Comparison of ENCODE assay signal across 25 mouse cellular contexts in genomic region chr19:7790571-7790970, GRCm38 (mm10). TPM values are rescaled to one million over a fixed set of nuclear protein-coding genes. Genes with fewer than 3 reads are reported as not detected.
"Had no signal": no experiment of that assay in that cellular context is flagged by ENCODE, and none has a peak within 500 bp of the region (broad histone marks: within the 10 kb centered on the region; RNA-seq: fewer than 3 reads in every experiment).

No protein-coding gene starts in this region.

- H3K4me2 ChIP-seq: neural tube, embryonic 13.5 days; neural tube, embryonic 15.5 days; stomach, embryonic 15.5 days had no signal

- H3K27me3 ChIP-seq: neural tube, embryonic 13.5 days; neural tube, embryonic 15.5 days; stomach, embryonic 15.5 days had no signal

- H3K4me1 ChIP-seq: neural tube, embryonic 13.5 days; neural tube, embryonic 15.5 days; stomach, embryonic 15.5 days had no signal

- H3K27ac ChIP-seq: neural tube, embryonic 13.5 days; neural tube, embryonic 15.5 days; stomach, embryonic 15.5 days; stomach, postnatal 0 days had no signal

- DNase-seq: retina, postnatal 1 day; right cerebral cortex, adult 18-20 months; right cerebral cortex, postnatal 14 days; right cerebral cortex, postnatal 25 days; right cerebral cortex, postnatal 4 days; spleen, adult 18-20 months; thymus, adult 18-20 months; thymus, adult 2 months; thymus, postnatal 14 days; thymus, postnatal 25 days; thymus, postnatal 36 days; thymus, postnatal 4 days had no signal

- H3K36me3 ChIP-seq: neural tube, embryonic 13.5 days; neural tube, embryonic 15.5 days; stomach, embryonic 15.5 days had no signal

- H3K4me3 ChIP-seq: neural tube, embryonic 13.5 days; neural tube, embryonic 15.5 days; stomach, embryonic 15.5 days had no signal

- H3K9ac ChIP-seq: neural tube, embryonic 13.5 days; neural tube, embryonic 15.5 days; stomach, embryonic 15.5 days had no signal

- H3K9me3 ChIP-seq: neural tube, embryonic 15.5 days; stomach, embryonic 15.5 days had no signal

RNA-seq across cellular contexts. Expression of gene Slc22a26, which starts 11.9 kb away (rescaled TPM):
- total RNA-seq: neutrophil, adult 5-6 weeks had no signal
- polyA plus RNA-seq: neural tube, embryonic 13.5 days; neural tube, embryonic 14.5 days; neural tube, embryonic 15.5 days; small intestine, adult 2 months; spleen, adult 2 months; stomach, embryonic 14.5 days; stomach, embryonic 15.5 days; stomach, embryonic 16.5 days; stomach, postnatal 0 days; testis, adult 2 months; thymus, adult 2 months; thymus, postnatal 0 days; urinary bladder, adult 2 months had no signal
